25 mouse cellular contexts compared by ENCODE assay signal in genomic region chr17:34761471-34761870, GRCm38 (mm10). TPM values are rescaled to one million over a fixed set of nuclear protein-coding genes. Genes with fewer than 3 reads are reported as not detected.
DNase-seq lines count a peak whose midpoint lies in the region; ATAC-seq and TF ChIP-seq lines count a peak whose summit lies in the region.
"Had no signal": no experiment of that assay in that cellular context is flagged by ENCODE, and none has a peak within 500 bp of the region (broad histone marks: within the 10 kb centered on the region; RNA-seq: fewer than 3 reads in every experiment).

No protein-coding gene starts in this region.

- no peak for TF ChIP-seq EP300 in MEL (IDR thresholded peaks at IDR 0.05; ENCODE audit: low read depth in 1 of 2, low read length in 2 of 2)

- DNase-seq in liver, adult 2 months (ENCODE audit: extremely low read depth, low read depth, low spot score), result peak; percentile 38
- DNase-seq in liver, embryonic 11.5 days (ENCODE audit: low spot score), result no peak
- peak; percentile 12 for DNase-seq in MEL (ENCODE audit: low read depth, low spot score)
- peak; percentile 39 for DNase-seq in adipocyte (ENCODE audit: low spot score)
- DNase-seq in gastrocnemius, adult 2 months, result no peak
- DNase-seq in hindbrain, embryonic 14.5 days (ENCODE audit: low spot score), result no peak
- DNase-seq: adrenal gland, adult 8-10 months; adrenal gland, postnatal 25 days; cerebellum, adult 18-20 months; cerebellum, adult 9-10 months; cerebellum, postnatal 14 days; gastrocnemius, postnatal 14 days; heart, postnatal 14 days; heart, postnatal 4 days had no signal

- H3K27me3 ChIP-seq in liver, adult 2 months (ENCODE audit: control insufficient read depth, insufficient read depth, low read length), result no peaks in the 10 kb centered on the region
- no peaks in the 10 kb centered on the region for H3K27me3 ChIP-seq in liver, embryonic 11.5 days (replicated peaks; ENCODE audit: control insufficient read depth, insufficient read depth, low read length)
- H3K27me3 ChIP-seq in MEL (ENCODE audit: control insufficient read depth in 1 of 2, insufficient read depth in 2 of 2, low read length in 2 of 2), result no peaks in the 10 kb centered on the region
- no peaks in the 10 kb centered on the region for H3K27me3 ChIP-seq in hindbrain, embryonic 14.5 days (ENCODE audit: control insufficient read depth, insufficient read depth, low read length)
- H3K27me3 ChIP-seq: forebrain, embryonic 13.5 days; heart, embryonic 13.5 days; intestine, embryonic 15.5 days had no signal

- TF ChIP-seq CTCF in liver, adult 2 months (IDR thresholded peaks at IDR 0.05; ENCODE audit: low read depth, low read length), result no peak
- no peak for TF ChIP-seq CTCF in MEL (IDR thresholded peaks at IDR 0.05 in 2 of 3, conservative IDR thresholded peaks at IDR 0.05 in 1 of 3; ENCODE audit: control insufficient read depth in 1 of 3, insufficient read depth in 1 of 3, low read depth in 2 of 3, low read length in 3 of 3, poor library complexity in 1 of 3, severe bottlenecking in 1 of 3)
- TF ChIP-seq CTCF in gastrocnemius, adult 2 months (IDR thresholded peaks at IDR 0.05), result no peak

- 62% methylated on average over 3 of the region's 3 CpGs for WGBS in liver, adult 2 months
- WGBS in liver, embryonic 11.5 days, result 72% methylated on average over 3 of the region's 3 CpGs
- WGBS in hindbrain, embryonic 14.5 days, result 84% methylated on average over 3 of the region's 3 CpGs

- no peak overlapping the region for H3K4me3 ChIP-seq in liver, adult 2 months (ENCODE audit: insufficient read depth, low read depth, low read length)
- H3K4me3 ChIP-seq in liver, embryonic 11.5 days (ENCODE audit: low read depth, low read length), result no peak overlapping the region
- no peak overlapping the region for H3K4me3 ChIP-seq in MEL (ENCODE audit: control insufficient read depth in 1 of 2, insufficient read depth in 1 of 2, low read depth in 2 of 2, low read length in 2 of 2)
- H3K4me3 ChIP-seq in gastrocnemius, adult 2 months, result no peak overlapping the region
- no peak overlapping the region for H3K4me3 ChIP-seq in hindbrain, embryonic 14.5 days (replicated peaks; ENCODE audit: low read length)
- H3K4me3 ChIP-seq: forebrain, embryonic 10.5 days; forebrain, embryonic 13.5 days; heart, embryonic 13.5 days; intestine, embryonic 15.5 days had no signal

- no peak for TF ChIP-seq RAD21 in MEL (IDR thresholded peaks at IDR 0.05; ENCODE audit: low read depth, low read length)

- no peaks in the 10 kb centered on the region for H3K4me1 ChIP-seq in liver, adult 2 months (ENCODE audit: control insufficient read depth, insufficient read depth, low read length)
- no peaks in the 10 kb centered on the region for H3K4me1 ChIP-seq in liver, embryonic 11.5 days (replicated peaks; ENCODE audit: control insufficient read depth, insufficient read depth, low read length)
- no peaks in the 10 kb centered on the region for H3K4me1 ChIP-seq in MEL (ENCODE audit: control insufficient read depth in 1 of 2, insufficient read depth in 2 of 2, low read length in 2 of 2)
- no peaks in the 10 kb centered on the region for H3K4me1 ChIP-seq in hindbrain, embryonic 14.5 days (replicated peaks; ENCODE audit: control insufficient read depth, insufficient read depth, low read length)
- H3K4me1 ChIP-seq: forebrain, embryonic 10.5 days; forebrain, embryonic 13.5 days; heart, embryonic 13.5 days; intestine, embryonic 15.5 days had no signal

- H3K9ac ChIP-seq in liver, adult 2 months (ENCODE audit: low read depth, low read length), result no peak overlapping the region
- H3K9ac ChIP-seq in liver, embryonic 11.5 days (ENCODE audit: low read depth, low read length), result no peak overlapping the region
- H3K9ac ChIP-seq in MEL (ENCODE audit: control insufficient read depth, low read depth, low read length, poor library complexity, severe bottlenecking), result no peak overlapping the region
- no peak overlapping the region for H3K9ac ChIP-seq in hindbrain, embryonic 14.5 days
- H3K9ac ChIP-seq: forebrain, embryonic 13.5 days; heart, embryonic 13.5 days; intestine, embryonic 15.5 days had no signal

- no peak overlapping the region for H3K4me2 ChIP-seq in liver, embryonic 11.5 days
- H3K4me2 ChIP-seq in hindbrain, embryonic 14.5 days (replicated peaks), result no peak overlapping the region
- H3K4me2 ChIP-seq: forebrain, embryonic 13.5 days; heart, embryonic 13.5 days; intestine, embryonic 15.5 days had no signal

- no peaks in the 10 kb centered on the region for H3K9me3 ChIP-seq in liver, embryonic 11.5 days (ENCODE audit: control insufficient read depth, low read length)
- H3K9me3 ChIP-seq in MEL (replicated peaks; ENCODE audit: insufficient read depth, low read length), result no peaks in the 10 kb centered on the region
- no peaks in the 10 kb centered on the region for H3K9me3 ChIP-seq in hindbrain, embryonic 14.5 days (ENCODE audit: control insufficient read depth, low read length)
- H3K9me3 ChIP-seq: forebrain, embryonic 13.5 days; intestine, embryonic 15.5 days had no signal

- H3K79me2 ChIP-seq in liver, adult 2 months (ENCODE audit: control insufficient read depth, insufficient read depth, low read length), result no peaks in the 10 kb centered on the region
- no peaks in the 10 kb centered on the region for H3K79me2 ChIP-seq in MEL (ENCODE audit: control insufficient read depth, insufficient read depth, low read length, poor library complexity)

- no peak overlapping the region for H3K27ac ChIP-seq in liver, adult 2 months (replicated peaks; ENCODE audit: insufficient read depth, low read depth, low read length)
- H3K27ac ChIP-seq in liver, embryonic 11.5 days (ENCODE audit: low read depth, low read length), result no peak overlapping the region
- no peak overlapping the region for H3K27ac ChIP-seq in MEL (ENCODE audit: control insufficient read depth, low read depth, low read length)
- H3K27ac ChIP-seq in gastrocnemius, adult 2 months, result no peak overlapping the region
- H3K27ac ChIP-seq in hindbrain, embryonic 14.5 days, result no peak overlapping the region
- H3K27ac ChIP-seq: forebrain, embryonic 10.5 days; forebrain, embryonic 13.5 days; heart, embryonic 13.5 days; intestine, embryonic 15.5 days had no signal

- ATAC-seq in liver, embryonic 11.5 days (replicated peaks; ENCODE audit: low FRiP score), result no peak
- no peak for ATAC-seq in hindbrain, embryonic 14.5 days (ENCODE audit: low FRiP score)
- ATAC-seq: forebrain, embryonic 13.5 days; forebrain, embryonic 16.5 days; hindbrain, embryonic 16.5 days; intestine, embryonic 15.5 days had no signal

- no peak for TF ChIP-seq POLR2A in liver, adult 2 months (IDR thresholded peaks at IDR 0.05; ENCODE audit: extremely low read depth, insufficient read depth, low read length)
- no peak for TF ChIP-seq POLR2A in MEL (IDR thresholded peaks at IDR 0.05; ENCODE audit: control insufficient read depth in 1 of 2, insufficient read depth in 1 of 2, low read depth in 1 of 2, low read length in 2 of 2, poor library complexity in 1 of 2)

- intact Hi-C loops in gastrocnemius, adult 2 months (cut with DNase I), result no loop called here

- H3K36me3 ChIP-seq in liver, adult 2 months (ENCODE audit: control insufficient read depth, insufficient read depth, low read length), result no peaks in the 10 kb centered on the region
- H3K36me3 ChIP-seq in liver, embryonic 11.5 days (ENCODE audit: control insufficient read depth, insufficient read depth, low read length), result no peaks in the 10 kb centered on the region
- H3K36me3 ChIP-seq in MEL (ENCODE audit: control insufficient read depth in 1 of 2, insufficient read depth in 2 of 2, low read length in 2 of 2), result no peaks in the 10 kb centered on the region
- no peaks in the 10 kb centered on the region for H3K36me3 ChIP-seq in hindbrain, embryonic 14.5 days (replicated peaks; ENCODE audit: control insufficient read depth, insufficient read depth)
- H3K36me3 ChIP-seq: forebrain, embryonic 10.5 days; heart, embryonic 13.5 days; intestine, embryonic 15.5 days had no signal

TF ChIP-seq in MEL, 35 proteins besides CTCF, POLR2A, EP300 and RAD21 (continues in another document):
- TF ChIP-seq MAZ (IDR thresholded peaks at IDR 0.05; ENCODE audit: low read depth, low read length) (no peak), RCOR1 (IDR thresholded peaks at IDR 0.05; ENCODE audit: low read depth, low read length) (no peak), GATA1 (IDR thresholded peaks at IDR 0.05; ENCODE audit: low read depth, low read length) (no peak), JUND (IDR thresholded peaks at IDR 0.05; ENCODE audit: low read depth, low read length) (no peak), GABPA (IDR thresholded peaks at IDR 0.05; ENCODE audit: low read depth, low read length) (no peak), ZNF384 (IDR thresholded peaks at IDR 0.05; ENCODE audit: low read depth, low read length) (no peak), HCFC1 (IDR thresholded peaks at IDR 0.05; ENCODE audit: low read depth, low read length) (no peak), MAX (IDR thresholded peaks at IDR 0.05; ENCODE audit: low read length) (no peak), CHD2 (IDR thresholded peaks at IDR 0.05; ENCODE audit: low read length) (no peak), POLR2AphosphoS5 (IDR thresholded peaks at IDR 0.05; ENCODE audit: borderline replicate concordance, low read depth, low read length) (no peak), MAFK (IDR thresholded peaks at IDR 0.05; ENCODE audit: borderline replicate concordance, low read depth, low read length) (no peak), UBTF (IDR thresholded peaks at IDR 0.05; ENCODE audit: borderline replicate concordance, insufficient read depth, low read depth, low read length) (no peak), SMC3 (IDR thresholded peaks at IDR 0.05; ENCODE audit: low read depth, low read length) (no peak)

RNA-seq across cellular contexts. Expression of gene C4b, which starts 17.8 kb away (rescaled TPM):
- total RNA-seq in liver, adult 2 months (2014; rRNA removed), result 421 and 487 TPM in 2 replicates
- 561 and 742 TPM in 2 replicates for polyA plus RNA-seq in liver, adult 2 months (2012; rRNA removed)
- 0.13 and 0.23 TPM in 2 replicates for polyA plus RNA-seq in liver, embryonic 11.5 days (2014; fragmentation: Nextera tagmentation; extraction: Ambion mirVana)
- total RNA-seq in MEL (2012; rRNA removed), result 0.08 TPM in 1 of 2 replicates, not detected in the other
- under 1 TPM in 1 of 2 experiments, not detected in 1; 0.24 TPM for polyA plus RNA-seq in MEL (2012; ENCODE audit: insufficient read depth in 1 of 2, insufficient read length in 2 of 2, low read depth in 1 of 2, low replicate concordance in 2 of 2, missing spikeins in 1 of 2)
- 1 to 10 TPM; 2.4 to 3.4 TPM for total RNA-seq in gastrocnemius, adult 2 months (2021)
- polyA plus RNA-seq in hindbrain, embryonic 14.5 days (2014; fragmentation: Nextera tagmentation; extraction: Ambion mirVana), result 0.22 TPM in 1 of 2 replicates, not detected in the other
- polyA plus RNA-seq: embryonic facial prominence, embryonic 11.5 days; forebrain, embryonic 10.5 days; forebrain, embryonic 13.5 days; forebrain, embryonic 16.5 days; hindbrain, embryonic 11.5 days had no signal

RNA-seq across cellular contexts. Expression of gene Cyp21a1, which starts 42.9 kb away (rescaled TPM):
- 0.18 and 12.8 TPM in 2 replicates for total RNA-seq in liver, adult 2 months (2014; rRNA removed)
- polyA plus RNA-seq in liver, adult 2 months (2012; rRNA removed), result 0.10 TPM in 1 of 2 replicates, not detected in the other
- not detected in 2 replicates for polyA plus RNA-seq in liver, embryonic 11.5 days (2014; fragmentation: Nextera tagmentation; extraction: Ambion mirVana)
- total RNA-seq in MEL (2012; rRNA removed), result not detected in 2 replicates
- polyA plus RNA-seq in MEL (2012; ENCODE audit: insufficient read depth in 1 of 2, insufficient read length in 2 of 2, low read depth in 1 of 2, low replicate concordance in 2 of 2, missing spikeins in 1 of 2), result not detected
- total RNA-seq in gastrocnemius, adult 2 months (2021), result not detected
- not detected in 2 replicates for polyA plus RNA-seq in hindbrain, embryonic 14.5 days (2014; fragmentation: Nextera tagmentation; extraction: Ambion mirVana)
- total RNA-seq: heart, adult 18-20 months; heart, postnatal 14 days; heart, postnatal 4 days had no signal
- polyA plus RNA-seq: embryonic facial prominence, embryonic 11.5 days; embryonic facial prominence, embryonic 14.5 days; forebrain, embryonic 10.5 days; forebrain, embryonic 13.5 days; forebrain, embryonic 16.5 days; heart, embryonic 13.5 days; heart, embryonic 16.5 days; hindbrain, embryonic 11.5 days; hindbrain, embryonic 16.5 days had no signal

Comparison
In these comparisons a context has a peak if more than half of its experiments do, and no peak if none do; other contexts are left out.
1. DNase-seq: peak in liver, adult 2 months (single experiment), MEL (single experiment) and adipocyte (single experiment); none in liver, embryonic 11.5 days (single experiment), gastrocnemius, adult 2 months (single experiment) and hindbrain, embryonic 14.5 days (single experiment).
2. RNA of gene C4b, which starts 17.8 kb away (polyA plus RNA-seq): 561 to 742 TPM in liver, adult 2 months; 0.24 TPM in MEL, 0.13 to 0.23 TPM in liver, embryonic 11.5 days and 0.22 TPM in hindbrain, embryonic 14.5 days; every median in the first group is over 100 times any median in the second.